Mouse (Mus musculus): Measurements from ENCODE around the gene Msi2.

Gene Msi2

DNA sequence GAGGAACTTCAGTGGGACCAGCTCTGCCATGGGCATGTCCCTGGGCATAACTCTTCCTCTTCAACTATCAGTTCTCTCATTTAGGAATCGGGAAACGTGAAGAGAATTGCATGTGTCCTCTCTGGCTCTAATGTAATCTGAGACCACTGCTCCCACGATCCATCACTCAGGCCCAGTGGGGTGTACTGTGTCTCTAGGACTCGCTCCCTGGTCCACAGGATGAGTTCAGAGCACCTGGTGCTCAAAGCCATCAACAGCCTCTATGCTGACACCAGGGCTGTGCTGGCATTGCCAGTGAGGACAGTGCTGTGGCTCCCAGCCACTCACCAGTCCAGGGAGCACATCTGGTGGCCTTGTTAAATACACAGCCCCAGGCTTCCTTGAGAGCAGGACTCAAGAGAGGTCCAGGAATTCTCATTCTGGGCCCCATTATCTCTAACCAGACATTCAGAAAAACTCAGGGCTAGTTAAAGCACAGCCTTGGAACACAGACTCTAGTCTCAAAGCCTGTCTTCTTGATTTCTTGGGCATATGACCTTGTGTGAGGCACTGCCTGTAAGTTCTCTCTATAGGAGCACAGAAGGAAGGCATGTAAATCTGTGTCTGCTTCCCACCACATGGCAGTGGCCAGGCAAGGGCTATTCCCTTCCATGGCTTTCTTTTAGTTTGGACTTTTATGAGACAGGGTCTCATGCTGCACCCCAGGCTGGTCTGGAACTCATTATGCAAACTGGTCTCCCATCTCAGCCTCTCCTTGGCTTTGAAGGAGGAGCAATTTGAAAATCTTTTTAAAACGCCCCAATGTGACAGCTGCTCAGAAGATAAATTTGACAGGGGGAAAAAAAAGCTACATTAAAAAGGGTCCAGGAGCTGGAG, 211.5 kb downstream of the Msi2 start:
- DNase-seq, result no peak

DNA sequence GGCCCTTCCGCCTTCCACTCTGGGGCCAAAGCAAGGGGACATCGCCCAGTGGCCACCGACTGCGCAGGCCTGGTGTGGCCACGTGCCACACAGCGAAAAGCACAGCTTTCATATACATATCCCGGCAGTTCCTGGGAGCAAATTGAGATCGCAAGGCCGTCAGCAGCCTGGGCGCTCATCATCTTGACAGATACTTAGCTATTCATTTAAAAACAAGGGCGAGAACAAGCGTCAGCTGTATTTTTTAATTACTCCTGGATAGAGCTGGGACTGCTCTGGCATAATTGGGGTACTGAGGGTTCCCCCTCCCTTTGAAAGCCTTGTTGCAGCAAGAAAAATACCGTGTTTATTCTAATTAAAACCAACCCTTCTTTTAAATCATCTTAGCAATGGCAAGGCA, 212.2 kb downstream of the Msi2 start:
- DNase-seq, result no peak

DNA sequence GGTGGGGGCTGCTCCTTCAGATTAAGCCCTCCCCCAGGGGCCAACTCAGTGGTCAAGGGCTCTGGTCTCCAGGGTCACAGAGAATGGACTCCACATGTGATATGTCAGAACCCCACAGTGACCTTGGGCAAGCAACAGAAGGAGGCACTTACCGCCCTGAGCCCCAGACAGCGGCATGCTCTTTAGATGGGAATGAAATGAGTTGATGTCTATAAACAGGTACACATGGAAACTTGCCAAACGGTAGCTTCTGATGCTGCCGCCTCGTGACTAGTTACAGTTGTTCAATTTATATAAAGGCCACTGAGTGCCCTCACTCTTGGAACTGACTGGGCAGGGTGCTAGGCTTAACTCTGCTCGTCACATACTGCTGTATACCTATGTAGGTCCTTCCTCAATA, 215.7 kb downstream of the Msi2 start:
- DNase-seq, result no peak

DNA sequence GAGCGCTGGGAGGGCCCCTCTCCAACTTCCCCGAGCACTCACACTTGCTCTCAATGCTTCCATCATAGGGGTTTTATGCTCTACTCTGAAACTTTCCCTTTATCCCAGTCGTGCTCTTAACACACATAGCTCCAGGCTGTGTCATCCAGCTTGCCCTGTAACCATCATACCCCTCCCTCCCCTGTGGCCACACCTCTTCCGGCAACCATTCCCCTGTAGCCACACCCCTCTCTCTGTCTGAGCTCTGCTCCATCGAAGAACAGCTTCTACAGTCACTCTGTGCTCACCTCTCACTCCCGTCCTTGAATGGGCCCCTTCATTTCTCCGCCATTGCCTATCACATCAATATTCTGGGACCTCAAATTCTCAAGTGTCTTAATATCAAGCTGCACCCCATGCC, 219.8 kb downstream of the Msi2 start:
- no peak for DNase-seq

DNA sequence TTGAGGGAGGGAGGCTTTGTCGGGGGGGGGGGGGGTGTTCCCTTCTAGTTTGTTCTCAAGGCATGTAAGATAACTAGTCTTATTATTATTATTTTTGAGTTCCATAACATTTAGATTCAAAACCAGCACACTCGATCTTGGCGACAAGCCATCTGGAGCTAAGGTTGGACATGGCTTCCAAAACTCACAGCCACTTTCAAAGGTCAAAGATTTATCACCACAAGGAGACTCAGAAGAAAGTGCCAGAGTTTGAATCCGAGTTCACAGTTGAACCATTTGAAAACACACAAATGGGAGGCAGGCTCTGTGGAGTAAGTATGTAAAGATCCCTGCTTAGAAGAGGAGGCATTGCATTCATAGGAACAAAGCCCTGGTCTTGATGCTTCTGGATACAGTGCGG, 221.9 kb downstream of the Msi2 start:
- no peak for DNase-seq

DNA sequence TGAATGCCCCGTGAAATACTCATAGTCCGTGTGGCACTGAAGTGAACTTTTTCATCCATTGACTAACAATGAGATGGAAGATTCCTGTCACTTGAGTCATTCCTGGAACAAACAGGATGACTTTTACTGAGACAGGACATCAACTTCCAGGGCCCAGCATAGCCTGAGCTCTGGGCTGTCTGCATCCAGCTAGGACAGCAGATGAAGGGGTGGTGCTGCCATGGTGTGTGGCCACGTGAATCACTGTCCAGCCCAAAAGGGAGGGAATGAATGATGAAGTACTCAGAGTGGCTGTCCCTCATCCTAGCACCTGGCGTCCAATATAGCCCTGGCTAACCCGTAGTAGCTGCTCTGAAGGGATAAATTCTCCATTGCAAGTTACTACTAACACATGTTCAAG, 222.6 kb downstream of the Msi2 start:
- no peak for DNase-seq

DNA sequence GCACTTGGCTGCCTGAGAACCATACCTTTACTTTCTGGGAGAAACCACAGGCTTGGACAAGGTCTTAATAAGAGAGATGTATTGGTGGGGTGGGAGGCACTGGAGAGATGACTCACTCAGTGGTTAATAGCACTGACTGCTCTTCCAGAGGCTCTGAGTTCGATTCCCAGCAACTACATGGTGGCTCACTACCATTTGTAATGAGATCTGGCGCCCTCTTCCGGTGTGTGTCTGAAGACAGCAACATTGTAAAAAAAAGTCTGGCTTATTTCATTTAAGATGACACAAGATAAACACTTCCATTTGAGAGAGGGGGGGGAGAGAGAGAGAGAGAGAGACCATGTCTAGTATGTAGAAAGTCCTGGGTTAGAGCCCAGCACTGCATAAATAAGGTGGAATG, 223.3 kb downstream of the Msi2 start:
- DNase-seq, result no peak

DNA sequence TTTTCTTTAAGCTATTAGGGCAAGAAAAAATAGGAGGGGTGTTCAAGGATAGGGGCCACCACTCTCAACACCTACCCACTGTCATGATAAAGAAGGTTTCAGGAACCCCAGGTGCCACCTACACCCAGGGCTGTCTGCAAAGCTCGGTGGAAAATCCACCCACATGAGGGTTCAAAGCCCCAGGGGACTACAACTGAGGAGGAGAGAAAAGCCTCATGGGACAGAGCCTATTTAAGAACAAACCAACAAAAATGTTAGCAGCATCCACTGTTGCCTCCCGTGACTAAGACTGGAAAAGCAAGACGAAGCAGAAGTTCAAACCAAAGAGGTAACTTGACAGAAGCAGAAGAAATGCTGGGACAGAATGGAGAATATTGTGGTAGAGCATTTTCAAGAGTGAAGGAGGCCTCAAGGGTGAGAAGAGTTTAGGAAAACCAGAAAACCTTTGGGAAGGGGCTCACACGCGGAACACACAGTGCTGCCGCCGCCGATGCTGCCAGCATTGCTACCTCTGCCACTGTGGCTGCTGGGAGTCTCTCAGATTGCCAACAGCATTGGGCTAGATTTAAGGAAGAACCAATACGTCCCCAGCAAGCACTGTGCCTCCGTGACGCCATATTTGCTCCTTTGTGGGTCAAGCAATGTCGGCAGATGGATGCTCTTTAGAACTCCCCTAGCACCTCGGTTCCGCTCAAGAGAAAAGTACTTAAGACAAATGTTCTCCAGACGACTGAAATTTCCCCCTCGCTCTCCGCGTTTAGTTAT, 224.3 kb downstream of the Msi2 start:
- no peak for DNase-seq

DNA sequence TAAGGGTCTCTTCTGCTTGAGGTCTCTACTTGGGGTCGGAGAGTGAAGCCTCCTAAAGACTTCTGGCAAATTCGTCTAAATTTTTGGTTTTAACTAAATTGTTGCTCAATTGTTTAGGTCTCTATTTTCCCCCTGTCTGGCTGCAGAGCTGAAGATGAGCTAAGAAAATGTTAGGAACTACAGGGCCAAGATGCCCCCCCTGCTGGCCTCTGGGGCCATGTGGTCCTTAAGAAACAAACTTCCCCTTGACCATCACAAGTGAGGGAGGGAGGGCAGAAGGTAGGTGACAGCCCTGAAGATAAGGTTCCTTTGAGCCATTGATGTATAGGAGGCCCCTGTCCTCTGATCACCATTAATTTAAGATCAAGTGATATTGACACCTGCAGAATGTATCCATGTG, 225.7 kb downstream of the Msi2 start:
- no peak for DNase-seq

DNA sequence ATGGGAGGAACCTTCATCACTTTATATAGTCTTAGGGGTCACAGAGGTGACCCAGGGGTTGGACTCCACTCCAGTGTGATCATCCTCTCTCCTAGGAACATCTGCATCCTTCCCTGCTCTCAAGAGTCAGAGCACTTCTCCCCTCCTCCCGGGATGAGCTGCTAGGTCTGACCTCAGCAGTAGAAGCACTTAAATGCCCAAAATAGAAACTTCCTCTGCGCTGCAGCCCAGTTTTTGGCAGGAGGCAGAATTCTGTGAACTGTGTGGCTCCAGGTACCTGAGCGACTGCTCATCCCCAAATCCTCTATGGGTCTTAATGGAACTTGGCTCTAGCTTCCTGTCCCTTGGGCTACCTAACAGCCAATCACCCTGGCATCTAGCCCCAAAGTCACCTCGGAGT, 228.3 kb downstream of the Msi2 start:
- DNase-seq, result no peak

DNA sequence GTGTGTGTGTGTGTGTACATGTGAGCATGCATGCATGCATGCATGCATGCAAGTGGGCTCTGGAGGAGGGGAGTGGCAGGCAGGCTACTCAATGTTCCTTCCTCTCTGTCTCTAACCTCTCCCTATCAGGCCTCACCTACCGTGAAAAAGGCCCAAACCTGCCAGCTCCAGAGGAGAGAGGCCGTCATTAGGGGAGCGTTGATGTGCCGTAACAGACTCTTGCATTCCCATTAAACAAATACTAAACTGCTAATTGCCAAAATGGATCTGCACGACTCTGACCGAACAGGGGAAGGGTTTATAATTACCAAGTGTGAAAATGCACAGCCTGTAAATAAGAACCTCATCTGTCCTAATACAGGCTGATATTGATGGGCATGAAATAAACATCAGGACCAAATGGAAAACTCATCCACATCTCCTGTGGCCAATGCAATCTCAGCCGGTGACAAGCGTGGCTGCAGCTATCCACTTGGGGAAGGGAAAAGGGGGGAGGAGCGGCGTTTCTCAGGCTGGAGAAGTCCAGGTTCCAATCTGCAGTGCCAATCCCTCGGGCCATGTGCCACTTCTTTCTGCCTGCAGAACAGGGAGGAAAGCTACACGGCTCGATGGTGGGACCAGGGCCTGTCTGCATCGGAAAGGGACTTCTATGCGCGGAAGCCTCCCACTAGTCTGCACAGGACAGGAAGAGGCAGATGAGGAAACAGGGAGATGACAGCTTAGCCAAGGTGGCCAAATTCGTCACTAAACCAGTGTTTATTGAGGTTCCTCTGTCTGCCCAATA, 229.2 kb downstream of the Msi2 start:
- DNase-seq, result no peak

DNA sequence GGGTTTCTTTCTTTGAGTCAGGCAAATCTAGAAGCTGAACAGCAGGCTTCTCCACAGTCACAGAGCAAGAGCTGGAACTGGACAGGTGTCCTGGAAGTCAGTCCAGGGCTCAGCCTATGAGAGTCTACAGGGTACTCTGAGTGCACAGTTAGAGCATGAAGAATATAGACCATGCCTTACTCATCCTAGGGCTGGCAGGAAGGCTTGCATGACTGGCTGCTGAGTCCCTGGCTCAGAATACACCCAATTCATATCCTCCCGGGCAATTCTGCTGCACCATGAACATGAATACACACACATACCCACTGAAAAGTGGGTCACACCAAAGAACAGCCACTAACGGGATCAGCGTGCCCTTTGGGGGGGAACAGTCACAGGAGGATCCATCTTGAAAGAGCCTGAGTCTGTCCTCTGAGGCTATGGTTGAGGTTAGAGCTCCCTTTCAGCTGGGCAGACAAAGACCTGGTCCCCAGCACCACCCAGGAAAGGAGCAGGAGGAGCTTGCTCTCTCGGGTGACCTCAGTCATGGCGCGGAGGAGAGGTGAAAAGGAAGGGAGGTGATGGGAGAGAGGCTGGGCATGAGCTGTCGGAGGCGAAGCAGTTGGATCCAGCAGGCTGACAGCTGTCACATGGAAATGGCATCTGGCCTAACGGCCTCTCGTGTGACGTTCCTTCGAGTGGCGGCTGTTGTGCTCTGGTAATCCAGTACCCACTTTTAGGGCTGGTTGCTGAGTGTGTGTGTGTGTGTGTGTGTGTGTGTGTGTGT, 230.0 kb downstream of the Msi2 start:
- no peak for DNase-seq

DNA sequence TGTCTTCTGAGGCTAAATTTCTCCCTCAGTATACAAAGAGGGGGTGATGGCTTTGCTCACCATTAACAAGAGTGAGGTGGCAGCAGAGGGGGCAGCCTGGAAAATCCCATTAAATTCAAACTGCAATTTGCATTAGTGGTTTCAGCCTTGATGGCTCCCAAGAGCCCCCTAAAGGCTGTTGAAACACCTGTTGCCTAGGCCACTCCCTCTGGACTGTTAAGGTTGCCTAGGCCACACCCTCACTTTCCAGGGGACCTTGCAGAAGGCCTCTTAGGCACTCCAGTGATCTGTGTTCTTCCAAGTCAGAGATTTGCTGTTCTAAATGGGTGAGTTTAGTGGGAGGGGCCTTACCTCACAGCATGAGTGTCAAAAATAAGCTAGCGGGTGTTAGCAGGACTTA, 232.3 kb downstream of the Msi2 start:
- no peak for DNase-seq

DNA sequence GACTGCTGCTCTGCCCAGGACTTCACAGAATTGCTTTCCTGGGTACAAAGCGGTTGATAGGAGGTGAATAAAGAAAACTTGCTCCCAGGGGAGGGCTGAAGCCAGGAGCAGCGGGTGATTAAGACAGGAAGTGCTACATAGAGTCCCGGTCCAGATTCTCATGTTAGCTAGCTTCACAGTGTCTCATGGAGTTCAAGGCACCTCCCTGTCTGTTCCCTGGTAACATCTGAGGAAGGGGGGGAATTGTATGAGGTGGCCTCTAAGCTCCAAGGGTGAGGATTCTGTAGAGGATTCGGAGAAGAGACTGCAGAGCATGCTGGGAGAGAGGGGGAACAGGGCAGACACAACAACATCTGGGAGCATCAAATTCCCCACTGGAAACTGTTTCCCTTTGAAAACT, 233.2 kb downstream of the Msi2 start:
- no peak for DNase-seq

DNA sequence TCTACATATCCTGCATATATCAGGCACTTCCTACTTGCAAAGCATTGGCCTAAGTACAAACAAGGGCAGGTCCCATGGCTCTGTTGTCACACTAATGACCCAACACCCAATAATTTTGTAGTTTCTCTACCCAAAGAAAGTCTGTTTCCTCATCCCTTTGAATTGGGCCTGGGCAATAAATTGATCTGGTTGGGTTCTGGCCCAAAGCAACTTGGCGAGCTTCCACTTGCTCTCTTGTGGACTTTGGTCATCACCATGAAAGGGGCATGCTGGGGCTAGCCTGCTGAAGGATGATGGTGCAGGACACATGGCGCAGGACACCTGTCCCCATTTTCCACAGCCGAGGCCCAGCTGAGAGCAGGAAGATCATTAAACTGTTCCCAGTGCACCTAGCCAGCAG, 234.3 kb downstream of the Msi2 start:
- no peak for DNase-seq

DNA sequence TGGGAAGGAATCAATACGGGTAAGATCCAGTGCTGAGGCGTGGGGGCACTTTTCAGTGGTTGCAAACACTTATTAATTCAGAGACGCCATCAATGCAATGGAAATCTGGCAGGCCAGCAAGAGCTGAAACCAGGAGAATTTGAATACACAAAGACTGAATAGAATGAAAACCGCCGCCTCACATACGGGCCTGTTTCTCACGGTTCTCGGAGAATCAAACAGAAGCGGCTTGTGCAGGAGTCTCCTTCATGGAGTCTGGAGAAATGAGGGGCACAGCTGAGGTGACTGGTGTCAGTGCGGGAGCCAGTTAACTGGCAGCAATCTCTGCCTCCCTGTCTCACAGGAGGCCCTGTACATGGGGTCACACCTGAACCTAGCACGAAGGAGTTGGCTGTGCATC, 235.7 kb downstream of the Msi2 start:
- DNase-seq, result no peak

DNA sequence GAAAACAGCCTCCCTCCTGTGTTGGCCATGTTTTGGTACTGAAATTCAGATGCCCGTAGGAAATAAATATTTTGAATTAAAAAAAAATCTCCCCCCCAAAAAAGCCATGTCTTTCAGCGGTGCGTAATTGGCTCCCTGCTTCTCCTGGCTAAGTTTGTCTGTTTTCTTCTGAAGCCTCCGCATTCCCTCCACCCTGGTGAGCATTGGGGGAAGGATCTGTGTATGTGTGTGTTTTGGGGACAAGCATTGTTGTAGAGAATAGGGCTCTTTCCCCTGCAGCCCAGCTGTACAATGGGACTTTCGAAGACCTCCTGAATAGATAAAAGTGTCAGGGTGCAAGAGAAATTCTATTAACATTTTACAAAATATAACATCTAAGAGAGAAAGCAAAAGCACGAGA, 236.1 kb downstream of the Msi2 start:
- DNase-seq, result no peak

DNA sequence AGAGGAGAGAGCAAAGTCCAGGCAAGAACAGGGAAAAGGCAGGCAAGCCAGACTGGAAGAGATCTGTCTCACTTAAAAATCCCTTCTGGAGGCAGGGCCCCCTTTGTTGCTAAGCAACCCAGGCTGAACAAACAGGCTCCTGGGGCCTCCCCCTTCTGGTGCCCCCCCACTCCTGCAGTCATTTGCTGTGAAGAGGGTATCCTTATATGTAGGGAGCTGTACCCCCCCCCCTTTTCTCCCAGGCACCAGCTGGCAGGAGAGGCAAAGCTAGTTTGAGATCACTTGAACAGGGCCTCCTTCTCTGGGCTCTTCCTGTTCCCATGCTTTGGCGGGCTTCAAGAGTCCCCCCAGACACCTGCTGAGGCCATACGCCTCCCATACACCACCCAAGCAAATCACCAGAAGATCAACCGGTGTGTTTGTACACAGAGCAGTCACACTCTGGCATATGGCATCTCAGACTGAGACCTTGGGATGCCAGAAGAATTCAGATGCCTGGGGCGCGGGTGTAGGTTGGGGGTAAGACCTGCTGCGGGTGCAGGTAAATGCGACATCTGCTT, 236.6 kb downstream of the Msi2 start:
- no peak for DNase-seq

DNA sequence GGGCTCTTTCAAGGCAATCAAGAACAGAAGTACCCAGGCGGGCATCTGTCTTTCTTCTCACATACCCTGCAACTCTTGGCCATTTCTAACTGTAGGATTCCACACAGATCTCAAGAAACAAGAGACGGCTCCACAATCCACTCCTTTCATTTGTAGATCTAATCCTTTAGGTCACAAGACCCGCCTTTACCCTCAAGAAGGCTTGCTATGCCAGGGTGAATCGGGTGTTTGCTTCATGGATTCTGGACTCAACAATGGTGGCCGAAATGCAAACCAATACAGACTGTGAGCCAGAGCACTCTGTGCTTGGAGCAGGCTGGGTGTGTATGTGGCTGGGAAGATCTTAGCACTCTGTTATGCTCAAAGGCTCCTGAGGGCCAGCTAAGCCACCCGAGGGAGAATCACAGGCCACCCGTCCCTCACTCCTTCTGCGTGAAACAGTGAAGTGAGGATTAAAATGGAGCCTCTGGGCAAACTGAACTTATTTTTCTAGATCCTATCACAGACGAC, 237.2 kb downstream of the Msi2 start:
- no peak for DNase-seq

DNA sequence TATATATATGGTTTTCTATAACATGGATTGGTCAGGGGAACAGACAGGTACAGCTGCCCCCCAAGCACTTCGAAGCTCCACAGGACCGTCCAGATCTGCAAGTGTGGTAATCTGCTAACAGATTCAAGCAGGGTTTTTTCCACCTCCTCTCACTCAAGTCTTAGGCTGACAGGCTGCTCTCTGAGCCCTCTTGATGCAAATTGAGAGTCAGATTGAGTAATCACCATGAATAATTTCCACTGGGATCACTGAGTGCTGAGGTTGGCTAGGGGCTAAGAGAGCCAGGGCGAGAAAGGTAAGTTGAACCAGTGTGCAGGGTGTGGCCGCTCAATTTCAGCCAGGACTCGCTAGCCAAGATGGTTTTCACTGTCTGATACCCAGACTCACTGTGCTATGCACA, 238.8 kb downstream of the Msi2 start:
- DNase-seq, result no peak

DNA sequence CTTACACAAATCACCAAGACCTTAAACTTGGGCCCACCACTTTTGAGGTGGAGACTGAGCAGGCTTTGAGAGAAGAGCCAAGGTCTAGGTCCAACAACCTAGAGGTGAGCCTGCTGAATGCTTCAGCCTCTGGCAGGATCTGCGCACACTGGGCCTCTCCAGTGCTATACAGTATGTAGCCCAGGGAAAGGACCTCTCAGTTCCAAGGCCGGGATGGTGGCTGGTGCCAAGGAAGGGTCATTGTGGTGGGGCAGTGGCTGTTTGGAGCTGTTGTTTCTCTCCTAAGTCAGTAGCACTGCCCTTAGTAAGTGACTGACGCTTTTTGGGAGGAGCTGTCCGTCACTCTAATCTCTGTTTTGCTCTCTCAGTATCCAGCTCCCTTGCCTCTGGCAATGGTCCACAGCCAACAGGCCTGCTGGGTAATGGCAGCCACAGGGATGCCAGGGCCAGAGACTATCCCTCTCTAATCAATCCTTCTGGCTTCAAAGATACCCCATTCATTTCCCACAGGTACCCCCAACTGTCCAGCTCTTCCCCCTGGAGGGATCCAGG, 243.3 kb downstream of the Msi2 start:
- DNase-seq, result no peak

DNA sequence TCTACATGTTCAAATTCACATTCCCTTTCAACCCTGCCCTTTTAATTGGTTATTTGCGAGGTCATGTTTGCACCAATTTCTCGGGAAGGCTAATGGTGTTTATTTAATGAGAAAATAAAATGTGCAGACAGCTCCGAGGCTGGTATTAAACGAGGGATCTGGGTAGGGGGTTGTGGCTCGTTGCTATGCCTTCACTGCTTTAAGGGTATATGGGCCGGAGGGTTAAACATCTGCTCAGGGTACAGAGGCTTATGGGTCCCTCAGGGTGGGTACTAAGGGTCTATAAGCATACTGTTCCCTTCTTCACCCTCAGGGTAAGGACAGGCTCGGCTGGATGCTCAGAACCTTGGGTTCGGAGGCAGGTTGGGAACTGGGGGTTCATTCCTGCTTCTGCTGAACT, 245.6 kb downstream of the Msi2 start:
- no peak for DNase-seq
